Mouse (Mus musculus): ENCODE data around the gene Dync1i2. TPM values are rescaled to one million over a fixed set of nuclear protein-coding genes. Genes with fewer than 3 reads are reported as not detected.

Dync1i2 gene
- total and polyA plus RNA-seq, 2 experiments from 2014 or later, result 149 to 205 TPM

GRCm38 (mm10) chr2:71176329-71177249, 34.9 kb upstream of the Dync1i2 start:
- DNase-seq (ENCODE audit: low spot score) (no peak), ATAC-seq (ENCODE audit: low FRiP score) (no peak)
- Histone ChIP-seq H3K4me1 (ENCODE audit: insufficient read depth, low read length) (no peaks in the 10 kb centered on the region), H3K9me3 (ENCODE audit: low read length) (no peaks in the 10 kb centered on the region), H3K4me2 (ENCODE audit: low read depth, low read length, poor library complexity, severe bottlenecking) (no peak overlapping the region), H3K27ac (ENCODE audit: low read depth, low read length) (no peak overlapping the region), H3K36me3 (ENCODE audit: insufficient read depth, low read length) (no peaks in the 10 kb centered on the region), H3K27me3 (ENCODE audit: insufficient read depth, low read length) (no peaks in the 10 kb centered on the region), H3K4me3 (ENCODE audit: low read depth, low read length) (no peak overlapping the region), H3K9ac (replicated peaks; ENCODE audit: low read length, poor library complexity, severe bottlenecking) (no peak overlapping the region)
- no peak for TF ChIP-seq CTCF (IDR thresholded peaks at IDR 0.05)
- 58% methylated on average over 9 of the region's 9 CpGs for WGBS

GRCm38 (mm10) chr2:71177250-71177615, 34.3 kb upstream of the Dync1i2 start:
- H3K4me2 ChIP-seq (ENCODE audit: low read depth, low read length, poor library complexity, severe bottlenecking), result no peak overlapping the region
- no peaks in the 10 kb centered on the region for H3K27me3 ChIP-seq (ENCODE audit: insufficient read depth, low read length)
- no peak for ATAC-seq (ENCODE audit: low FRiP score)
- H3K4me1 ChIP-seq (ENCODE audit: insufficient read depth, low read length), result no peaks in the 10 kb centered on the region
- H3K9ac ChIP-seq (replicated peaks; ENCODE audit: low read length, poor library complexity, severe bottlenecking), result no peak overlapping the region
- TF ChIP-seq CTCF (IDR thresholded peaks at IDR 0.05), result no peak
- WGBS, result 69% methylated on average over 1 of the region's 1 CpGs
- H3K9me3 ChIP-seq (ENCODE audit: low read length), result no peaks in the 10 kb centered on the region
- no peak overlapping the region for H3K27ac ChIP-seq (ENCODE audit: low read depth, low read length)
- H3K4me3 ChIP-seq (ENCODE audit: low read depth, low read length), result no peak overlapping the region
- no peaks in the 10 kb centered on the region for H3K36me3 ChIP-seq (ENCODE audit: insufficient read depth, low read length)
- no peak for DNase-seq (ENCODE audit: low spot score)

GRCm38 (mm10) chr2:71177760-71178159, 33.7 kb upstream of the Dync1i2 start:
- no peak overlapping the region for H3K4me2 ChIP-seq (ENCODE audit: low read depth, low read length, poor library complexity, severe bottlenecking)
- no peaks in the 10 kb centered on the region for H3K27me3 ChIP-seq (ENCODE audit: insufficient read depth, low read length)
- no peaks in the 10 kb centered on the region for H3K4me1 ChIP-seq (ENCODE audit: insufficient read depth, low read length)
- no peak overlapping the region for H3K9ac ChIP-seq (replicated peaks; ENCODE audit: low read length, poor library complexity, severe bottlenecking)
- H3K36me3 ChIP-seq (ENCODE audit: insufficient read depth, low read length), result no peaks in the 10 kb centered on the region
- ATAC-seq (ENCODE audit: low FRiP score) (no peak), DNase-seq (ENCODE audit: low spot score) (no peak)
- H3K4me3 ChIP-seq (ENCODE audit: low read depth, low read length), result no peak overlapping the region
- no peak overlapping the region for H3K27ac ChIP-seq (ENCODE audit: low read depth, low read length)
- peak; percentile 23; the same call in 1 of the 2 replicates for TF ChIP-seq CTCF (IDR thresholded peaks at IDR 0.05)
- 95% methylated on average over 1 of the region's 1 CpGs for WGBS
- H3K9me3 ChIP-seq (ENCODE audit: low read length), result no peaks in the 10 kb centered on the region

GRCm38 (mm10) chr2:71179716-71180115, 31.8 kb upstream of the Dync1i2 start:
- no peak for TF ChIP-seq CTCF (IDR thresholded peaks at IDR 0.05)
- H3K4me2 ChIP-seq (ENCODE audit: low read depth, low read length, poor library complexity, severe bottlenecking), result no peak overlapping the region
- no peak overlapping the region for H3K9ac ChIP-seq (replicated peaks; ENCODE audit: low read length, poor library complexity, severe bottlenecking)
- H3K27me3 ChIP-seq (ENCODE audit: insufficient read depth, low read length), result no peaks in the 10 kb centered on the region
- H3K9me3 ChIP-seq (ENCODE audit: low read length), result no peaks in the 10 kb centered on the region
- H3K27ac ChIP-seq (ENCODE audit: low read depth, low read length), result no peak overlapping the region
- H3K4me1 ChIP-seq (ENCODE audit: insufficient read depth, low read length), result no peaks in the 10 kb centered on the region
- DNase-seq (ENCODE audit: low spot score), result no peak
- no peak overlapping the region for H3K4me3 ChIP-seq (ENCODE audit: low read depth, low read length)
- 92% methylated on average over 10 of the region's 10 CpGs for WGBS
- ATAC-seq (ENCODE audit: low FRiP score), result no peak
- H3K36me3 ChIP-seq (ENCODE audit: insufficient read depth, low read length), result no peaks in the 10 kb centered on the region

GRCm38 (mm10) chr2:71180566-71181217, 30.8 kb upstream of the Dync1i2 start:
- no peaks in the 10 kb centered on the region for H3K9me3 ChIP-seq (ENCODE audit: low read length)

GRCm38 (mm10) chr2:71187950-71188349, 23.6 kb upstream of the Dync1i2 start:
- Histone ChIP-seq H3K27ac (ENCODE audit: low read depth, low read length) (no peak overlapping the region), H3K27me3 (ENCODE audit: insufficient read depth, low read length) (no peaks in the 10 kb centered on the region), H3K4me2 (ENCODE audit: low read depth, low read length, poor library complexity, severe bottlenecking) (no peak overlapping the region), H3K9me3 (ENCODE audit: low read length) (no peaks in the 10 kb centered on the region), H3K36me3 (ENCODE audit: insufficient read depth, low read length) (no peaks in the 10 kb centered on the region), H3K4me1 (ENCODE audit: insufficient read depth, low read length) (peaks cover 3% of the 10 kb centered on the region; the same call in 1 of the 2 replicates), H3K9ac (replicated peaks; ENCODE audit: low read length, poor library complexity, severe bottlenecking) (no peak overlapping the region), H3K4me3 (ENCODE audit: low read depth, low read length) (no peak overlapping the region)
- no peak for ATAC-seq (ENCODE audit: low FRiP score)
- no peak for DNase-seq (ENCODE audit: low spot score)
- no peak for TF ChIP-seq CTCF (IDR thresholded peaks at IDR 0.05)
- WGBS, result 66% methylated on average over 3 of the region's 3 CpGs

More at GRCm38 (mm10) chr2:71180566-71181217, 30.8 kb upstream of the Dync1i2 start:
- H3K4me1 ChIP-seq (ENCODE audit: insufficient read depth, low read length), result no peaks in the 10 kb centered on the region
- H3K4me3 ChIP-seq (ENCODE audit: low read depth, low read length), result no peak overlapping the region
- H3K27ac ChIP-seq (ENCODE audit: low read depth, low read length), result no peak overlapping the region
- no peak for TF ChIP-seq CTCF (IDR thresholded peaks at IDR 0.05)
- H3K36me3 ChIP-seq (ENCODE audit: insufficient read depth, low read length), result no peaks in the 10 kb centered on the region
- no peak overlapping the region for H3K4me2 ChIP-seq (ENCODE audit: low read depth, low read length, poor library complexity, severe bottlenecking)
- ATAC-seq (ENCODE audit: low FRiP score), result no peak
- H3K9ac ChIP-seq (replicated peaks; ENCODE audit: low read length, poor library complexity, severe bottlenecking), result no peak overlapping the region
- H3K27me3 ChIP-seq (ENCODE audit: insufficient read depth, low read length), result no peaks in the 10 kb centered on the region
- no peak for DNase-seq (ENCODE audit: low spot score)
- 60% methylated on average over 8 of the region's 8 CpGs for WGBS
